Mouse (Mus musculus) bone marrow, adult 2 months (tissue): Measurements from ENCODE around the gene Mars2. TPM values are rescaled to one million over a fixed set of nuclear protein-coding genes. Genes with fewer than 3 reads are reported as not detected.

Source experiments
- H3K27ac ChIP-seq: fragments of 200-500 bp; 2 replicates; pipeline ENCODE4 v1.5.1; 2012; ENCODE audit warnings: low read depth, mild to moderate bottlenecking, control low read depth, inconsistent platforms, low read length; ENCODE audit not compliant: control insufficient read depth, poor library complexity, insufficient read depth
- H3K4me1 ChIP-seq: fragments of 200-500 bp; 2 replicates; pipeline ENCODE4 v1.6.1; 2011; ENCODE audit warnings: low read length; ENCODE audit not compliant: control insufficient read depth, insufficient read depth
- H3K4me3 ChIP-seq: fragments of 200-500 bp; replicated peaks from 2 replicates; pipeline ENCODE3; 2011; ENCODE audit warnings: mild to moderate bottlenecking, low read depth, low read length, control low read depth; ENCODE audit not compliant: control insufficient read depth
- CTCF ChIP-seq: fragments of 200-500 bp; IDR thresholded peaks from 2 replicates; pipeline ENCODE4 v1.5.1; 2011; ENCODE audit warnings: low read length, control low read depth; ENCODE audit not compliant: control insufficient read depth, insufficient read depth
- POLR2A ChIP-seq: fragments of 200-500 bp; IDR thresholded peaks from 2 replicates; pipeline ENCODE4 v1.6.1; 2011; ENCODE audit warnings: low read depth, mild to moderate bottlenecking, control low read depth, low read length, borderline replicate concordance; ENCODE audit not compliant: control insufficient read depth
- WGBS: fragments of 180-500 bp; shearing (Covaris S2); methylation state at CpG from one replicate; pipeline ENCODE4 v1.1.7; 2018; 5-methylcytosine and 5-hydroxymethylcytosine counted together
- polyA plus RNA-seq: library from polyadenylated mRNA; stranded (reverse); fragments of >200 nt; gene quantifications from 2 replicates; pipeline ENCODE4 v1.2.4, GENCODE M21; 2011; ENCODE audit warnings: low replicate concordance; ENCODE audit not compliant: missing spikeins, insufficient read depth, insufficient read length

The Mars2 gene
- polyA plus RNA-seq, 1 experiment, result 1.4 TPM

- Histone ChIP-seq H3K4me1 (no peaks in the 10 kb centered on the region), H3K4me3 (no peak overlapping the region), H3K27ac (no peak overlapping the region)
- WGBS, result 57% methylated on average over 18 of the region's 18 CpGs
- no peak for TF ChIP-seq POLR2A
- TF ChIP-seq CTCF, result no peak
Measured at GRCm38 (mm10) chr1:55201850-55202752, 34.9 kb upstream of the Mars2 start.

- 91% methylated on average over 5 of the region's 5 CpGs for WGBS
Measured at GRCm38 (mm10) chr1:55205808-55206327, 31.1 kb upstream of the Mars2 start.

DNA sequence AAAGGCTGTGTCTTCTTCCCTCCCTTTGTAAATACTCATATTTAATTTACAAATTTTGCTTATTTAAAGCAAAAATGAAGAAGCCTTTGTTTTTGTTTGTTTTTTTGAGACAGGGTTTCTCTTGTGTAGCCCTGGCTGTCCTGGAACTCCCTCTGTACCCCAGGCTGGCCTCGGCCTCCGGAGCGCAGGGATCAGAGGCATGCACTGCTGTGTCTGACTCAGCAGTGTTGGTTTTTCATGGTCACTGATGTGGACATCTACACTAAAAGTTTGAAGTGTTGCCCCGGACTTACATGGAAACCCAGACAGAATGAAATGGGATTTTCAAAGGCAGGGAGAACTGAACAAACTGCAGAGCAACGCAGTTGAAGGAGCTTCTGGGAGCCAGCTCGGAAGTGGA, 29.4 kb upstream of the Mars2 start:
- no peak for TF ChIP-seq CTCF
- TF ChIP-seq POLR2A, result no peak
- WGBS, result 82% methylated on average over 6 of the region's 6 CpGs
- H3K4me3 ChIP-seq, result no peak overlapping the region
- H3K4me1 ChIP-seq, result peaks cover 10% of the 10 kb centered on the region
- H3K27ac ChIP-seq, result no peak overlapping the region

More at GRCm38 (mm10) chr1:55205808-55206327, 31.1 kb upstream of the Mars2 start:
- H3K4me3 ChIP-seq, result no peak overlapping the region
- TF ChIP-seq POLR2A, result no peak
- no peak for TF ChIP-seq CTCF
- H3K4me1 ChIP-seq, result peaks cover 8% of the 10 kb centered on the region
- no peak overlapping the region for H3K27ac ChIP-seq

DNA sequence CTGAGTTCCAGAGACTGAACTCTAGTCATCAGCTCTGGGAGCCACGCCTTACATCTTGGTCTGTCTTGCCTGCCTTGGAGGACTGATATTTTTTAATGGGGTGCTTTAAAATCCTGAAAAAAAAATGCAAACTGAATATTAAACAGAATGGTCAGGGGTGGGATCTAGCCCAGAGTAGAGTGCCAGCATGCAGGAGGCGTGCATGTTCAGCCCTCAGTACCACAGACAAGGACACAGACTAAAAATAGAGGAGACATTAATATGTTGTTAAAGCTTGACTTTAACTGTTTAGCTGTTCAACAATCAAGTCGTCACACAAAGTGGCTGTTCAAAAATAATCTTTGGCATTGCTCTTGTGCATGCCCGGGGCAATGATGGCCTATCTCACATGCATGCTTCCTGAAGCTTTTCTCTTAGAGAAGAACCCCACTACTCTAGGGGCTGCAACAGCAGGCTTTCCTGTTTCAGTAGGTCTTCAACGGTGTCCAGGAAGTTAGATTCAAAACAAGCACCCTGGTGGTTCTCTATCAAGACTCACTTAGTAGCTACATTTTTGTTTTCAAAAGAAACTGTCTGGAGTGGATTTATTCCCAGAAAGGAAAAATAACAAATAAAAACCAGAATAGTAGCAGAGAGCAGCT, 28.4 kb upstream of the Mars2 start:
- TF ChIP-seq CTCF (no peak), POLR2A (no peak)
- 34% methylated on average over 5 of the region's 5 CpGs for WGBS
- peaks cover 10% of the 10 kb centered on the region for H3K4me1 ChIP-seq
- H3K27ac ChIP-seq, result no peak overlapping the region
- H3K4me3 ChIP-seq, result no peak overlapping the region

DNA sequence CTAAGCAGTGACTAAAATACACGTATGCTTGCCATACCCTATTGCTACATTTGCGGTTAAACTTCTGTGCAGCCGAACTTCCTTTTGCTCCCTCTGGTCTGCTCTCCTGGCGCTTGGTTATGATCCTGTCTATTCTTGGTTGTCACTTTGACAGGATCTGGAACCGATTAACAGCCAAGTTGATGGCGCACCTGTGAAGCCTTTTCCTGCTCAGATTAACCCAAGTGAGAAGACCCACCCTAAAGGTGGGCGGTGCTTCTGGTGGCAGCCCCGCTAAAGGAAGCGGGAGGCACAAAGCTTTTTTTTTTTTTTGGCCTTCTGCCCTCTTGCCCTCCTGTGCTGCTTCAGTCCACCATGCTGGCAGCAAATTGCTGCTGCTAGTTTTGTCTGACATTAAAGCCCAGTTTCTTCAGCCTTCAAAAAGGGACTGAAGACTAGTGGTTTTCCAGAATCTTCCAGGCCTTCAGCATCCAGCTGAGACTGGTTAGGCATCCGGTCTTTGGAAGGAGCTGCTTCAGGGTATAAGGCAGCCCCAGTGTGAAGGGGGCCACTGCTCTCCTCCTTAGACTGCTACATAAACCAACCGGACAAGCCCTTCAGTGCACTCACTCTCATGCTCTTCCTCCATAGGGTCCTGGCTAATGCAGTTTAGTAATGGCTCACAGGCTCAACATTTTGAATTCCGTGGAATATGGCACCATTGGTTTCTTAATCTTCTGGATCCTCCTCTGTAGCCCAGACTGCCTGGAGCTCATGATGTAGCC, 26.6 kb upstream of the Mars2 start:
- Histone ChIP-seq H3K27ac (peak overlapping the region; percentile 58), H3K4me3 (peak overlapping the region; percentile 29), H3K4me1 (peaks cover 10% of the 10 kb centered on the region)
- WGBS, result 9% methylated on average over 12 of the region's 12 CpGs
- no peak for TF ChIP-seq POLR2A
- TF ChIP-seq CTCF, result no peak

GRCm38 (mm10) chr1:55211081-55211480, 25.9 kb upstream of the Mars2 start:
- Histone ChIP-seq H3K27ac (peak overlapping the region; percentile 58; the same call in 1 of the 2 replicates), H3K4me3 (no peak overlapping the region), H3K4me1 (peaks cover 12% of the 10 kb centered on the region)
- WGBS, result 75% methylated on average over 8 of the region's 8 CpGs
- TF ChIP-seq CTCF (no peak), POLR2A (no peak)

GRCm38 (mm10) chr1:55212771-55213170, 24.2 kb upstream of the Mars2 start:
- 72% methylated on average over 4 of the region's 4 CpGs for WGBS
- H3K27ac ChIP-seq, result no peak overlapping the region
- TF ChIP-seq POLR2A (no peak), CTCF (no peak)
- H3K4me1 ChIP-seq, result peaks cover 12% of the 10 kb centered on the region
- H3K4me3 ChIP-seq, result no peak overlapping the region

- peaks cover 10% of the 10 kb centered on the region for H3K4me1 ChIP-seq
- WGBS, result 74% methylated on average over 6 of the region's 6 CpGs
- no peak overlapping the region for H3K27ac ChIP-seq
- no peak for TF ChIP-seq POLR2A
- TF ChIP-seq CTCF, result no peak
- H3K4me3 ChIP-seq, result no peak overlapping the region
Measured at GRCm38 (mm10) chr1:55213475-55213874, 23.5 kb upstream of the Mars2 start.
